Mouse (Mus musculus) NIH3T3 (cell line): ENCODE measurements at regions not wholly inside any gene's neighbourhood (a gene's known extent, or its start where the extent isn't known, plus 50 kb on each side); places are given as distances from the start of the nearest gene placed in this dataset.
A peak's percentile ranks its signal among the peaks of the same experiment; 100 is the strongest.
"Not testable (repeated sequence)": the region's sequence is repeated elsewhere in the genome, so short reads cannot be mapped to it uniquely, and the experiment has no call there.

Experiments used
- DNase-seq: peaks from one replicate; pipeline ENCODE4 v3.0.0-alpha.2; 2012; ENCODE audit warnings: low read depth

DNA sequence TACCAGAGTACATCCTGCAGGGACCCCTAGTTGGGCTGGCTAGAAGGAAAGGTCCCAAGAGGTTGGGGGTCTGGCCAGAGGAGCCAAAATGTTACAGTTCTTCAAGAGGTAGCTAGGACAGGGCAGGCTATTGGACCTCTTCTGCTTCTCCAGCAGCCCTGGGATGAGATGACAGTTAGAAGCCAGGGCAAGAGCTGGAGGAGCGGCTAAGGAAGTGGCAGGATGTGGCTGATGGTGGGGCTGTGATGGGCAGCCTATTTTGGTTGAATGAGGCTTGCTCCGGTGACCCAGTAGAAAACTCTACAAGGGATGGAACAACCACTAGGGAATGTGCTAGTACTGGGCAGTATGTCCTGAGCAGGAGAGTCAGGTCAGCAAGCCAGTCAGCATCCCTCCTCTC, 82.8 kb downstream of the Ddx11 start:
- DNase-seq, result no peak

DNA sequence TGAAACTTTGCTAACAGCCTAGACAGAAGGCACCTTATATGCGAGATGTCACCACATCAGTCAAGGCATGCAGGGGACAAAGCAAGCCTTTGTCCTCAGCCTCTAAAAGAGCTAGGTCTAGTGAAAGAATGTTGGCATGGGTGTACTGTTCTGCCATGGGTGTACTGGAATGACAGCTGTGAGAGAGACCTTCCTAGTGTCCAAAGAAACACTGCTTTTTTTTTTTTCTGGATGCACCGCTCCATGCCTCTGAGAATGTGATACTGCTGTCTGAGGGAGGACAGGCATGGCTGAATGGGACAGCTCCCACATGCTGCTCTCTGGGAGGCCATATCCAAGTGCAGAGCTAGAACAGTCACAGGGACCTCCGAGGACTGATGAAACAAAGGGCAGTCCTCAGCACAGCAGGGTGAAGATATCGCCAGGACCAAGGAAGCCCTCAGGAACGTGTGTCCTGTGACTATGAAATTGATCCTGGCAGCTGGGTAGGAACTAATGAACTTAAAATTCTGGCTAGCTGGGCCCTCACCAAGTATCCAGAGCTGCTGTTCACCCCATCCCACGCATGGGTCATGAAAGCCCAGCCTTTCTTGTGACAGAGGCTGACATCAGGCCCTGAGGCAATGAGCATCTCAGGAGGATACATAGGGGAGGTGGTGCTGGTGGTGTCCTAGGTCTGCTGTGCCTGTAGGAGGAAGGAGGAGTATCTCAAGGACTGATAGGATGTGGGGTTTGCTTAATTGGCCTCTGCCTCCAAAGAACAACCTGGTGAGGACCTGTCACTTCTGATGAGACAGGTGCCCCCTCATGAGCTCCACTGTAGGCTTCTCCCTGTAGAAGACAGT, 84.6 kb downstream of the Ddx11 start:
- not testable (repeated sequence) for DNase-seq

DNA sequence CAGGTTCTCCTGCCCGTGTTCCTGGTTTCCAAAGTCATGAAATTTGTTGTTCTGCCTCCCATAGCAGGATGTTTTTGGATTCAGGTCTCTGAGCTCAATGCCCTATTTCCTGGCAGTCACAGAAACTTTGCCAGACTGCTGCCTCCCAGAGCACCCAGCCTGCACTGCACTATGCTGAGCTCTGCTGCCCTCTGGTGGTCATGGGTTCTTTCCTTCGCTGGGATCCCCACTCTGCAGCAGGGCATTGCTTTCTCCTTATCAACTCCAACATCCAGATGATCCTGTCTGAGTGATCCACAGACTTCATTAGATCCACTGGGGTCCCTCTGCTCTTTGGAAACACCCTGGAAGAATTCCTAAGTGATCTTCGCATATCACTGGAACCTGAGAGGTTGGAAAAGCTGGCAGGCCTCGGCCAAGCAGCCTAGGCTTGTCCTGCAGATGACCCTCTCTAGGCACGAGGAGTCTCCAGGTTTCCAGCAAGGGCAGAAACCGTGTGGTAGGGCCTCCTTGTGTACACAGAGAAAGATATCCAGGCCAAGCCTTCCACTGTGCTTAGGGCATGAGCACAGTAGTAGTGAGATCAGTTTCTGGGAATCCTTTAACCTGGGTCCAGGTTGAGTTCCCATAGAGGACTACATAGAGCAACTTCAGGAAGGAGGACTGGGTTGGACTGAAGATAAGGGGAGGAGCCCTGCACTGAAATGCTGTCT, 85.6 kb downstream of the Ddx11 start:
- DNase-seq, result not testable (repeated sequence)

DNA sequence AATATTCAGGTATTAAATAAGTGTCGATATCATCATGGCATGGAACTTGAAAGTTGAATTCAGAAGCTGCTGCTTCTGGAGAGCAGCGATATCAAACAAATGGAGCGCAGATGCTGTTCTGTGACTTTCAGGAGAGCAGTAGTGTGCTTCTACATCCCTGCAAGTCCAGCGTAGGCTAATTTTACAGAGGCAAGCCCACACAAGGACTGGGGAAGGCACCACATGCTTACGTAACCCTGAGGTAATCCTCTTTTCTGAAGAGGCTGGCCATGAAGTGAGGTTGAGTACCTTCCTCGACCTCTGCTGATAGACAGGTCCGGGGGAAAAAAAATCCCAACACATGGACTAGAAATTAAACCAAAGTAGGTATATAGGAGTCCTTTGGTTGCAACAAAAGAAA, 88.2 kb downstream of the Ddx11 start:
- DNase-seq, result no peak

DNA sequence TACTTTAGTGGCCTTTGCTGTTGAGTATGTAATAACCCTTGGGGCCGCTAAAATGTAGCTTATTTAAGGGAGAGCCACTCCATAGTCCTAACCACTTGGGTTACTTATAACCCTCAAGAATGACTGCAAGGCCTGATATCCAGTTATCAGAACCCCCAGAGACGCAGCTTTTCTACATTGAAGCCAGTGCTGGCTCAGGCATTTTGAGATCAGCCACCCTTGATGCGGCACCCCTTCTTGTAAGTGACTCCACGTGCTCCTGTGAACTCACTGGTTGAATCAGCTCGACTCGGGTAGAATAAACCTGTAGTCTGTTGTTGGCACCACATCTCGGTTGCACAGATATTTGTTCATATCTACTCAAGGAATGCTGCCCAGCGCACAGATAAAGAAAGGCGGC, 89.3 kb downstream of the Ddx11 start:
- no peak for DNase-seq

DNA sequence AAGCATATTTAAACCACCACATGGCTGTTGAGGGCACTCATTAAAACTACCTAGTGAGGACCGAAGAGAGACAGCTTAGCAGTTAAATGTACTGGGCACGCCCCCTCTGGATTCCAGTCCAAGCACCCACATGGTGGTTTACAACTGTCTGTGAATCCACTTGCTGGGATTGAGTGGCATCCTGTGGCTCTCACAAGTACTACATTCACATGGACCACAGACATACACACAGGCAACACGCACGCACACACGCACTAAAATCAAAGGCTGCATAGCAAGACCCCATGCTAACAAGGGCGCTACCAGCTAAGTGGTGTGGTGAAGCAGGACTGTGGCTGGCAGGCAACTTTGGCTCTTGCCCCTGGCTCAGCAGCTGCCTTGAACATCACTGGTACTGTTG, 95.0 kb downstream of the Ddx11 start:
- DNase-seq, result no peak

DNA sequence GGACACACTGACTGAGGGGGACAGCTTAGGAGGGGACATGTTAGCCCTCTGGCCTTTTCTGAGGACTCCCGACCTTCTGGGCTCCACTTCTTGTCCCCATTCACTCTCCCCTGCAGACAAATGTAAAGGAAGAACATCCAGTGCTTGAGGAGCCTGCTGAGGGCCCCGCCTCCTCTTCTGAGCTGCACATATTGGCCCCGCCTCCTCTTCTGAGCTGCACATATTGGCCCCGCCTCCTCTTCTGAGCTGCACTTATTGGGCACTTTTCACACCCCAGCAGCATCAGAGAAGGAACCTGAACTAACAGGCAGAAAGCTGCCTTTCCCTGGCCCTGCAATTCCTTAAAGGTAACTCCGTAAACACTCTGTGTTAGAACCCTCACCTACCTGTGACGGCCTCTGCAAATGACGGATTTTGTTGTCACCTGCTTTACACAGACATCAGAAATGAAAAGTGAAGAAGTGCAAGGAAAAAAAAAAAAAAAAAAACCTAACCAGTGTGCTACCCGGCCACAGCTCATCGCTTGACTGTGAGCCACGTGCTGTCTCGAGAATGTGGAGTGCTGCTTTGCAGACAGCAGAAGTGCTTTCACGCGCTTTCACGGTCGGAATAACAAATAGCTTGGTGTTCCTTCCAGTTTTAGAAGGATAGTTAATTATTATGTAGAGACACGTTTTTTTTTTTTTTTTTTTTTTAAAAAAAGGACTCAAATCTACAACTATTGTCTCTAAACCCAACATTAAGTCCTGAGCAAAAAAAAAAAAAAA, 96.5 kb downstream of the Ddx11 start:
- no peak for DNase-seq

DNA sequence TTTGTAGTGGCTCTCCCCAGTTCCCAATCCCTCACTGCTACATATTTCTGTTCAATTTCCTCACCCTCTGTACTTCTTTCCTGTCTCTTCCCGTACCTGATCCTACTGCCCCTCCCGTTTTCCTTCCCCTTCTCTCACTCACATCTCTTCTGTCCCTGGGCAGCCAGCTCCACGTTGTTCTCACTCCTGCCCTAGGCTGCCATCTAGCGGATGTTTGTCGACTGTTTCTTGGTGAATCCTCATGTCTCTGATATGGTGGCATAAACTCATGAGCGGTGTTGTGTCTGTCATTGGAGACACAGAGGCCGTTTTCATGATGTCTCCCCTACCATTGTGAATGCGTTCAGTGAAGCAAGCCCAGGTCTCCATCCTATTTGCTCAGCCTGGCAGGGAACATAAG, 97.9 kb downstream of the Ddx11 start:
- peak; percentile 90 for DNase-seq

DNA sequence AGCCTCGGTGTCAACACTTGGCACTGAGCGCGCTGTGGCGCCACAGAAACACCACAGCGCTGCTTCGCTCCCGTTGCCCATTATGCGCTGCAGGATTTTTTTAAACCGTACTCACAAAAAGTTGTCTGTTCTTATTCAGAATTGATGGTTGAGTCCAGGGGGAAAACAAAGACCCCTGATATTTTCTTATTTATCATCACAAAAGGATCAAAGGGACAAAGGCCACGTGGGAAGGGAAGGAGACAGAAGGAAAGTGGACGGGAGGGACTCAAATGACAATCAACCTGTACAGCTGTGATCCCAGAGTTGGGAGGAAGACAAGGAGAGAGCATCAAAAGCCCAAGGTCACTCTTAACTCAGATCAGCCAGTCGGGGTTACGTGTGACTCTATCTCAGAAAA, 100.4 kb downstream of the Ddx11 start:
- DNase-seq, result no peak

DNA sequence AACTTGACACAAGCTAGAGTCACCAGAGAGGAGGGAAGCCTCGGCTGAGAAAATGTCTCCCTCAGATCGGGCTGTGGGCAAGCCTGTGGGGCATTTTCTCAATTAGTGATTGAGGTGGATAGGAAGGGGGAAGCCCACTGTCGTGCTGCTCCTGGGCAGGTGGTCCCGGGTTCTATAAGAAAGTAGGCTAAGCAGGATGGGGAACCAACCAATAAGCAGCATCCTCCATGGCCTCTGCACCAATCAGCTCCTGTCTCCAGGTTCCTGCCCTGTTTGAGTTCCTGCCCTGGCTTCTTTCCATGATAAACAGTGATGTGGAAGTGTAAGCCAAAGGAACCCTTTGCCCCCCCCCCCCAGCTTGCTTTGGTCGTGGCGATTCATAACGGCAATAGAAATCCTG, 100.9 kb downstream of the Ddx11 start:
- peak; percentile 47 for DNase-seq

DNA sequence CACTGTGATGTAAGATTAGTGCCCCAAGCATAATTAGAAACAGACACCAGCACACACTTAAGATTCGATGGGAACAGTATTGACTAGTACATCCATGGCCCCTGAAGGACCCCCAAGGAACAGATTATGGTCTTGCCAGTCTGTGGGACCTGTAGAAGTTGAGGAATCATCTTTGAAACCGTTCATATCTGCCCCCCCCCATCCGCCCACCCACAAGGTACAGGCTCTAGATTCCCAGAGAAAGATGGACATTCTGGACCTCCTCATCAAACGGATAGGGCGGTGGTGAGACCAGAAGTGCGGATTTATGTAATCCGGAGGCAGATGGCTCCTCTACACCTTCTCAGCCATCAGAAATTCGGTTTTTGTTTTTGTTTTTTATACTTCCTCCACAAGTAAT, 109.1 kb downstream of the Ddx11 start:
- no peak for DNase-seq

DNA sequence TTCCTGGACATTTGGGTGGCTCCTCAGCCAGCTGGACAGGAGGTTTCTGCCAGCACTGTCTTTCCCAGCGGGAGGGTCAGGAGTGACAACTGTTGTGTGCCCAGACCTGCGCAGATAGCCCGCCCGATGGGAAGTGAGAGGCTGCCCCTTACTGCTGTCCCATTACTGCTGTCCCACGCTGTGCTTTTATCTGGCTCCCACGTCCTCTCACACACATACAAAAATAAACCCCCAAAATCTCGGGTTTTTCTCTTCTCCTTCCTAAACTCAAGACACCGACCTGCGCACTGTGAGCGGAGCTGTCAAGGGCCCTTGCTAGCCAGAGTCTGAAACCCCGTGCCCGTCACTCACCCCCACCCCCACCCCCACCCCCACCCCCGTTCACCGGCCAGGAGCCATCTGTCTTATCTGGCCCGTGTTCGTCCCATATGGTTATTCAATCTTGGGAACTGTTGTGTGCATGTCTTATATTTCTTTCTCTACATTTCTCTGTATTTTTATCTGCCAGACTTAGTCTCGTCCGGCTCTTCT, 109.6 kb downstream of the Ddx11 start:
- no peak for DNase-seq

DNA sequence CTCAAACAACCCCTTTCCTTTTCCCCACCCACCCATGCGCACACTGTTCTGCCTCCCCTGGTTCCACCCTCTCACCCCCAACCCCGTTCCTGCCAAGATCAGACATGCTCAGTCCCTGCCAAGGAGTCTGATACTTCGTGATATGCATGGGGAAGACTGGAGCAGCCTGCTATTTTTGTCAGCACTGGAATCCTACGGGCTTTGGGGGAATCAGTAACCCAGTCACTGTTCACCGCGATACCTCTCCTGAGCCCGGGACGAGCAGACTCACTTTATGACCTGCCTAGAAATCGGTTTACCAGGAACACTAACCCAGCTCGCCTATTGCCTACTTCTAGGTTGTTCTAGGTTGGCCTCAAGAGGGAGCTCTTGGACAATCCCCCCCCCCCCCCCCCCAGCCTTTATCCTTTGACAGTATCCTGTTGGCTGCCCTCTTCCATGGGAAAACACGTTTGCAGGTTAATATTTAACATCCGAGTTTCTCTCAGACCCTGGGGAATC, 110.2 kb downstream of the Ddx11 start:
- DNase-seq, result peak; percentile 51

DNA sequence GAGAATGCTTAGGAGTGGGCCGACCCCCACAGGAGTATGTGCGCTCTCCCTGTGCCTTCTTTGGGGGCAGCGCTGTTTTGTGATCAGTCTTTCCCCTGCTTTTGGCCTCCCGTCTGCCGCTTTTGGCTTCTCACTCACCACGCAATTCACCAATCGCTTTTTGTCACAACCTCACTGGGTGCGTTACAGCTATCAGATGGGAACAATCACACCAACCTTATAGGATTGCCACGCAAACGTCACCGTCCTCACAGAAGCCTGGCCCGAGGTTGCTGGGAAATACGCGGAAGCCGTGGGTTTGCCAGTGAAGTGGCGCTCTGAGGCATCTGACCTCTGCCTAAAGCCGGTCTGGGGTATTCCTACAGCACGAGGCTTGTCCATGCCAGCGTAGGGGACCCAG, 111.1 kb downstream of the Ddx11 start:
- no peak for DNase-seq

DNA sequence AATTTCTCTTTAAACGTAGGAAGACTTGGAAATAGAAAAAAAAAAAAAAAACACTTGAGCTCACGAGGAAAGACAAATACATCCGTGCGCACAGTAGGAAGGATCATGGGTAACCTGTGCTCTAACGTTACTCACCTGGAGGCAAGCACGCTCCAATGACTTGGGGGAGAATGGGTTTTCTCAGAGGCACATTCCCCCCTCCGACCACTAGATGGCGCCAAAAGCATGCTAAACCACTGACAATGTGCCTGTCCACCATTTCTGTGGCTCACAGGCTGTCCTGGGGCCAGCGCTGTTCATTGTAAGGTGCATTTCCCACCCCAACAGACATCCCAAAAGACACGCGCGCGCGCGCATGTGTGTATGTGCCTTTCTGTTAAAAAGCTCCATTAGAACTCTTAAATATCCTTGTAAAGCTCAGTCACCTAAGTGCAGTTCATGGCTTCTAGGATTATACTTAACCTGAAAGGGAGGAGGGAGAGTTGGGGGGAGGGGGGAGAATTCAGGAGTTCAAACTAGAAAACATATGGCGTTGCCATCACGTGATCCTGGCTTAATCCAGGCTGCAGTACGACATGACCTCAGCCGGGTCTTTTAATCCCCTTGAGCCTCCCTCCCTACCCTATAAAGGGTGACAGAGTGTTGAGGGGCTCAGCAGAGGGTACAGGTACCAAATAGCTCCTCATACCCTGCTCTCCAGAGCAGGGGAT, 111.9 kb downstream of the Ddx11 start:
- peak; percentile 92 for DNase-seq

DNA sequence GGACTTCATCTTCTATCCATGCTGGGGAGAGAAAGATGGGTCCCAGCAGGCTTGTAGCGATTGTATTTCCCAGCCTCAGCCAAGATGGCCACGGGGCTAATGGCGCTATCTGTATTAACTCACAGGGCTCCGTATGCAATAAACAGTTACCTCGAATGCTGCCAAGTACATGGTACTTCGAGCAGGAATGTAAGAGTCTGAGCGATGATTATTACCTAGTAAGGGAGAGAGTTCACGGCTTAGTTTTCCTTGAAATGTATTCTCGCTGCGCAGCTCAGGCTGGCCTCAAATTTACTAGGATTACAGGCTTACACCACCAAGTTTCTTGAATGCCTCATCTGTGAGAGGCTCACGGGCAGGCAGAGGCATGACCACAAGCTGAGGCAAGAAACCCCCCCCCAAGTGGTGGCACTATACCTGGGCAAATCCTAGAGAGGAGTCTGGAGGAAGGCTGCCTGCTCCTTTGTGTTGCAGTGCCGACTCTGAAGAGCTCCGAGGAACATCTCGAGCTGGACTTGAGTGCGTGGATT, 112.6 kb downstream of the Ddx11 start:
- DNase-seq, result no peak

DNA sequence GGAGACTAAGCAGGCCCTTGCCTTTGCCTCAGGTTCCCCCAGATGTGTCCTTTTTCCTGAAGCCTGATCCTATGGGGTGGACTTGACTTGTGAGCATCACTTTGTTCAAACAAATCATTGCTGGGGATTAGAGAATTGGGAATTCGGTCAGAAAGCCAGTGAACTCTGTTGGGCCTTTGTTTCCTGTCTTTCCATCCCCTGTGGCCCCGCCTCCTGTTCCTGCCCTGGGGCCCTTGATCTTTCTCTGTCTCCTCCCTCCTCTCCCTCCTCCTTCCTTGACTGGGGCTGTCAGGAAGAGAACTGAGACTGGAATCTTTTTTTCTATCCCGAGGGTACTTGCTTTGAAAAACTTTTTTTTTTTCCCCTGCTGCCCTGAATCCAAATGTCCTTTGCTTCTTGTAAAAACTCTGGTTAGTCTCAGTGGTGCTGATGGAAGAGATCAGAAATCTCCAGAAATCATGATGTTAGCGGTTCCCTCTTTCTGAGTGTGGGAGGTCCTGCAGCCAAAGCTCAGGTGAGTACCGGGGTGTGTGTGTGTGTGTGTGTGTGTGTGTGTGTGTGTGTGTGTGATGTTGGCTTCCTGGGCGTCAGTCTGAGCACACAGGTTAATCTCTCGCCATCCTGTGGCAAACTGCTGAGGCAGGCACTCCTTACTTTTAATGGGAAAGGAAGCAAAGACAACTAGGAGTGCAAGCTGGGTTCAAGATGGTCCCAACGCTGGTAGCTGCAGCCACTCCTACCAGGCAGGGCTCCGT, 118.7 kb downstream of the Ddx11 start:
- peak; percentile 67 for DNase-seq

DNA sequence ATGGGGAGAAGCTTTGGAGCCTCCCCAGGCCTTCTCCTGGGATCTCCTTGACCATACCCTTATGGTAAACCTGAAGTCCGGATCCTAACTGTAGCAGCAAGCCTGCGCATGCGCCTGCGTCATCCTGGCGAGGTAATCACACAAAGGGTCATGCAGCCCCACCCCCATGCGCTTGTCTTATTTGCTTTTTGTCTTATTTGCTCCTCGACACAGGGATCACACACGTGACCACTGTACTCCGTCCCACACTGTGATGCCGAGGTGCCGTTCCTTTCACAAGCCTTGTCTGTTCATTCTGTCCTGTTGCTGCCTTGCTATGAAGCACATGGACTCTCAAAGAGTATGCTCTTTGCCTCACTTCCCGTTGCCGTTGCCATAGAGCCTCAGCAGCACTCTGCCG, 120.9 kb downstream of the Ddx11 start:
- DNase-seq, result no peak

DNA sequence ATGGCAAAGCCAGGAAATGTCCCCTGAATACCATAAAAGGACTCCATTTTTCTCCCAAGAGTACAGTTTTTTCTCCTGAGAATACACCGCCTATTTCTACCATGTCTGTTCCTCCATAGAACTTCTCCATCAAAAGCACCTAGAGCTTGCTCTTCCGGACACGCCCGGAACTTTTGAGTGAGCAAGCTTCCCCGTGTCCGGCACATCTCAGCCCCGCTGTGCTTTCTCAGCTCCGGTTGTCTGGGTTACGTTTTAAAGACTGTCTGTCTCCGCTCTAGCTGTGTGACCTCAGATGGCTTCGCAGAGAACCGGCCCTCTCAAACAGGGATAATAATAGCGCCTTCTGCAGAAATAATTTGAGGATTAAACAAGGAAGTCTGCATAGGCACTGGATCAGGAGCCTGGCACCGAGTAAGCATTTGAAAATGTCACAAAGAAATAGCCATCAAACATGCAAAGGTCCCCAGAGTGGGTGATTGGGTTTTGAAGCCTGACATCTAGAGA, 122.8 kb downstream of the Ddx11 start:
- no peak for DNase-seq

DNA sequence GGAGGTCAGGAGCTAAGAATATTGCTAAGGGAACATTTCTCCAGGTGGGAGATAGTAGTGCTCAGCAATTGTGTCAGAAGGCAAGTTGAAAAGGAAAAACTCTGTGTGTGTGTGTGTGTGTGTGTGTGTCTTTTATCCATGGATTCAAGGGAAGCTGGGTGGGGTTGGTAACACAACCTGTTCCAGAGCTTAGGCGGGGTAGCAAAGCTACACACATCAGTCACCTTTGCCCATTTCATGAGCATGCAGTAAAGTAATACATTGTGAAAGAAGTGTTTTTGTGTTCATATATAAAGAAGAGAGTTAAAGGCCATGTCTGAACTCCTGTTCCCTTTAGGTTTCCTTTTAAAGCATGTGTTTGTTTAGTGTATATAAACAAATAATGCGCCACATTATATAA, 128.2 kb downstream of the Ddx11 start:
- no peak for DNase-seq

DNA sequence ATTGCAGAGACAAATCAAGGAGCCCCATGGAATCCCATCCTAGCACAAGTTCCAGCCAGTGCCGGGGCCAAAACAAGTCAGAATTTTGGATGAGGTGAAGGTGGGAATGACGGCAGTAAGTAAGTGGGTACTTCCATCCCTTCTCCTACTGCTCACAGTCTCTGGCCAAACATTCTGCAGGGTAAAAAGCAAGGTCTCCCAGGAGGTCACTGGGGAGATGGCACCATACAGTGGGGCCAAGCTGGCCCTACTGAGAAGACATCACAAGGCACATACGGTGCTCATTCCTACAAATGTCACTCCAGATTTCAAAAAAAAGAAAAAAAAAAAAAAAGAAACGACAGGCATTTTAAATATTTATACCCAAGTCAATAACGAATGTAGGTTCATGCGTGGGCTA, 129.6 kb downstream of the Ddx11 start:
- no peak for DNase-seq
